Mouse (Mus musculus): Measurements from ENCODE around the gene Usp10.

Usp10 gene

DNA sequence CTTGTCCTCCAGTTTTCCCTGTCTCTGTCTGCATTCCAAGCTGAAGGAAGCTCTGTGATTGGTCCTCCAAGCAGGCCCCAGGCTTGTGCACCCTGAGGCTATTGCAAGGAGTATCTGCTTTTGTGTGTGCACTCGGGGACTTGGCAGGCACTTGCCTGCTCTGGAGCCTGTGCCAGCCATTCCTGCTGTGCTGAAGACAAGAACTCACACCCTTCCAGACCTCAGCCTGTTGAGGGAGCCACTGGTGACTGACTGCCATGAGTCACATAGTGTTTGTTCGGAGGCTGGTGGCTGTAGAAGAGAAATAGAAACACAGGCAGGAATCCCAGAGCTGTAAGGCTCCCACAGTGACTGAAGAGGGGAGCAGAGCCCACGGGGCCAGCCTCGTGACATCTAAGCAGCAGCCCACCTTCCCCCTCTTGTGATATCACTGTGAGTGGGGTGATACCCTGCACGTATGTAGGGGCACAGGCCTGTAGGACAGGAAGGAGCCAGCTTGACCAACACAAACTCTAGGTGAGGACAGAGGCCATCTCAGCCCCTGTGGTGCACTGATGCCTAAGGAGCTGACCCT is 50.5 kb downstream of the Usp10 start:
- DNase-seq (ENCODE audit: low read depth, low spot score), result no peak

DNA sequence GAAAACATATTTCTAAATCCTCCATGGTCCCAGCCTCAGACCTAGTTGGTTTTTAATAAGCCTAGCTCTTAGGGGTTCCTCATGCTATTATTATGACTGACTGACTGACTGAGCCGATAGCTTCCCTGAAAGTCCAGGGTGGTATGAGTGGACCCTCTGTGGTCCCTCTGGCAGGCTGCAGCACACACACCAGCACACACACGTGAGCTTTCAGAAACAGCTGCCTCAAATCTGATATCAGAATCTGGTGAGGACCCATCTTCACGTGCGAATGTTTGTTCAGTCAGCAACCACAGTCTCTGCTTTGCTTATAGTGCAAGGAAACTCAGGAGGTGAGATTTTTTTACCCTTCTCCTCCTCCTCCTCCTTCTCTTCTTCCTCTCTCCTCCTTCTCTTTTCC is 54.7 kb downstream of the Usp10 start:
- no peak for DNase-seq (ENCODE audit: low read depth, low spot score)

DNA sequence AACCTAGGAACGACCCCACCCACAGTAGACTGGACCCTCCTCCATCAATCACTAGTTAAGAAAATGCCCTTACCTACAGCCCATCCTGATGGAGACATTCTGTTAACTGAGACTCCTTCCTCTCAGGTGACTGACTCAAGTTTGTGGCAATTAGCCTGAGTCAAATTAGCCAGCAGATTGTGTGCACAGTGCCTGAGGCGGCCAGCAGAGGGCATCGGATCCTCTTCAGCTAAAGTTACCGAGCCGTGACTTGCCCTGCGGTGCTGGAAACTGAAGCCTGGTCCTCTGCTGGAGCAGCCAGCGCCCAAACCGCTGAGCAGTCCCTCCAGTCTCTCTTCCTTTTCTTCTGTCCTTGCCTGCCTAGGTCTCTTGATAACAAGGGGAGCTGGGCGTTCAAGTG is 57.3 kb downstream of the Usp10 start:
- no peak for DNase-seq (ENCODE audit: low read depth, low spot score)

DNA sequence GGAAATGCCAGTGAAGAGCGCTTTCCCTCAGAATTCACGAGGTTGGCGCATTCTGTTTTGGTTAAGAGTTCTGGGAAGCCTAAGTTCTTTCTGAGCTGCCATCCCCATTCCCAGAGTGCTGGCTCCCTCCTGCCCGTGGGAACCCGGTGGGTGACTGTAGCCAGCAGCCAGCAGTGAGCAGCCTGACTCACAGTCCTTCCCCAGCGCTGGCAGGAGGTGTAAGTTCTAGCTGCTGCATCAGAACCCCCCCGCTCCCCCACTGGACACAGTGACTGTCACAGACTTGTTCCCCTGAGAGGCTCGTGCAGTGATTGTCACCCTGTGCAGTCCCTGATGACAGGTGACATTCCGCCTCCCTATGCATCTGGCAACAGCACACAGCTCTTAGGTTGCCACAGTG is 60.0 kb downstream of the Usp10 start:
- DNase-seq (ENCODE audit: low read depth, low spot score), result no peak

DNA sequence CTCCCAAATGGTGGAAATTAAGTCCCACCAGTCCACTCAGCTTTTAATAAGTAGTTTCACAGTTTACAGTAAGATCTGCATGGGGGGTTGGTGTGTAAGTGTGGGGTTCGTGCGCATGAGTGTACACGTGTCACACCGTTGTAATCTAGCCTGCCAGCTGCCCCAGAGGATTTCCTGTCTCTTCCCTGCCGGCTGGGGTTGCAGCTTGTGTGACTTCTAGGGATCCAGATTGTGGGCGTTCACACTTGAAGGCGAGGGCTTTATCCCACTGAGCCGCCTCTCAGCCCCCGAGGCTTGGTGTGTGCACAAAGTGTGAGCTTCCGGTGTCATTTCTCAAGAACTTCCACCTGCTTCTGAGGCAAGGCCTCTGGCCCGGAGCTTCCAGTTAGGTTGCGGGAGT is 62.4 kb downstream of the Usp10 start:
- no peak for DNase-seq (ENCODE audit: low read depth, low spot score)

DNA sequence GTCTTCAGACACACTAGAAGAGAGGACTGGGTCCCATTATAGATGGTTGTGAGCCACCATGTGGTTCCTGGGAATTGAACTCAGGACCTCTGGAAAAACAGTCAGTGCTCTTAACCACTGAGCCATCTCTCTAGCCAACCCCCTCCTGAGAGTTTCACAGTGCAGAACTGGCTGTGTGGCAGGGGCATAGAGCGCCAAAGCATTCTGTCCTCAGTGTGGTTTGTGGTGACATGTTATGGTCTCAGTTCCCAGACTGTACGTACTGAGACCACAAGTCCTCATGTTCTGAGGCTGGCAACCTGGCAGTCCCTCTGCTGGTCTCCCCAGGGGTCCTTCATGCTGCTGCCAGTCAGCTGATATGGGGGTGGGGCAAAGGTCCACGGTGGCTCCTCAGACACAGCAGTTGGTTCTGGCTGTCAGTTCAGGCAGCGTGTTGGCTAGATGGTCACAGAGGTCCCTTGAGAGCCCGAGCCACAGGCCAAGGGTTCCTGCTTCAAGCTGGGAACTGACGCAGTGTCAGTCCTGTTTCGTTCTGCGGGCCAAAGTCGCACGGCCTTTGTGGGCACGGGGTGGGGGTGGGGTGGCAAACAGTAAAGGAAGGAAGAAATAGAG is 68.7 kb downstream of the Usp10 start:
- DNase-seq (ENCODE audit: low read depth, low spot score), result no peak

DNA sequence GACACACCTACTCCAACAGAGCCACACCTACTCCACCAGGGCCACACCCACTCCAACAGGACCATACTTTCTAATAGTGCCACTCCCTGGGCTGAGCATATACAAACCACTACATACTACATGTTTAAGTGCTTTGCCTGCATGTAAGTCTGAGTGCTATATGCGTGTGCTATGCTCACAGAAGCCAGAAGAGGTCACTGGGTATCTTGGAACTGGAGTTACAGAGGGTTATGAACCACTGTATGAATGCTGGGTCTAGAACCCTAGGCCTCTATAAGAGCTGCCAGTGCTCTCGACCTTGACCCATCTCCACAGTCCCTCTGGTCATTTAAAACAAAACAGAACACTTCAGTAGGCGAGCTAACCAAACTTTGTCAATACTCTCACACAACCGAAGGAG is 71.1 kb downstream of the Usp10 start:
- DNase-seq (ENCODE audit: low read depth, low spot score), result no peak

DNA sequence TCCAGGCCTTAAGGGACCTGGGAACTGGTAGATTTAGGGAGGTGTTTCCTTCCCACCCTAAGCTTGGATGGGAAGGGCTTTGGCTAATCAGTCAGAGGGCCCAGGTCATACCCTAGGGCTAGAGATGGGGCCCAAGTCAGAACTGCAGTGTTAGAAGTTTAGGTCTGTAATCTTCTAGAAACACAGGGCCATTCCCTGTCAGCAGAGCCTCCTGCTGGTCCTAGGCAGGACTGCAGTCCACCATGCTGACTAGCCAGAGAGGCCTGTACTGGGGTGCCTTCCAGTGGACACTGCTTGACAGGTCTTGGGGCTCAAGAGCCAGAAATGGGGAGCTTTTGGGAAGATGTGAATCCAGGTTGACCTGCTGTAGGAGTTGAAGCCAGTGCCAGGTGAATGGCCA is 73.9 kb downstream of the Usp10 start:
- no peak for DNase-seq (ENCODE audit: low read depth, low spot score)

DNA sequence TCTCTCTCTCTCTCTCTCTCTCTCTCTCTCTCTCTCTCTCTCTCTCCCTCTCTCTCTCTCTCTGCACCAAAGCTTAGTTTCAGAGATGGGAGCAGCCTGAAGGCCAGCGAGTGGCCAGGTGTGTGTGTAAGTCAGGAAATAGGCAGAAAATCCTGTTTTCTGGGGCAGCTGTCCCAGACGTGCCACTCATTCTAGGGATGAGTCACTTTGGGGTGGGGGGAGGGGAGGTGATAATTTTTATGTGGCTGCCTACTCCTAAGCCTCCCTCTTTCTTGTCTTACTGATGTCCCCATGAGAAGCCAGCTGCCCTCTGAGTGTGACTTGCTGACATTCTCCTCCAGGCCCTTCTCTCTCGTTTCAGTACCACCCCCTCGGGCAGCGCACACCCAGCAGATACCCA is 76.0 kb downstream of the Usp10 start:
- DNase-seq (ENCODE audit: low read depth, low spot score), result no peak

DNA sequence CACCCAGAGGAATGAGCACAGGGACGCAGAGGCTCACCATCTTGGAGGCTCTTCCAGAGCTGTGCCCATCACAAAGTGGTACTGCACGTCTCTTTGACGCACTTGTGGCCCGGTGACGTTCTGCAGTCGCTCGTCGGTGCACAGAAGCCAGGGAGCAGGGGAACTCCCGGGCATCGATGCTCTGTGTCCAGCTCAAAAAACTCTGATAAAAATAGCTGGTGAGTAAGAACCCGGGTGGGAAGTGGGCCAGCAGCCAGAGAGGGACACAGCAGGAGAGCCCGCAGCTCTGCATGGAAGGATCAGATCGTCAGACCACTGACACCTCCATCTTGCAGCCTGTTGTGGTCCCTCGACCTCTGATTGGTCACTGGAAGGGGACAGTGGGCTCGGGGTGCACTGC is 77.9 kb downstream of the Usp10 start:
- DNase-seq (ENCODE audit: low read depth, low spot score), result no peak

DNA sequence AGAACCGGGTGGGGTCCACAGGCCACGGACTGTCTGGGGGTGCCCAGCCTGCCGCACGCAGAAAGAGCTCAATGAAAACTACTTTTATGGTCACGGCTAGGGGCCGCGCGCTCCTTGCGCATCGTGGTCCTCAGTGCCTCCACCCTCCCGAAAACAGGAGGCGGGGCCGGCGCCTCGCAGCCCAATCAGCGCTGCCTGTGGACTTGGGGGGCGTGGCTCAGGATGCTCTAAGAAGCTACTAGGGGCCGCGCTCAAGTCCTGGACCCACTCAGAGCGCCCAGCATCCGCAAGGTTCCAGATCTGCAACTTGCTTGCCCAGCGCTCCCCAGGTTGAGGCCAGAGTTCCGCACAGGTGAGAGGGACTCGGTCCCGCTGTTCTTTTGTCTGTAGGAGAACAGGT is 82.1 kb downstream of the Usp10 start, which contains the start of gene Crispld2:
Crispld2 (plus strand) TSS at position 190 of the 400 bp plus-strand sequence.
- DNase-seq (ENCODE audit: low read depth, low spot score), result no peak

DNA sequence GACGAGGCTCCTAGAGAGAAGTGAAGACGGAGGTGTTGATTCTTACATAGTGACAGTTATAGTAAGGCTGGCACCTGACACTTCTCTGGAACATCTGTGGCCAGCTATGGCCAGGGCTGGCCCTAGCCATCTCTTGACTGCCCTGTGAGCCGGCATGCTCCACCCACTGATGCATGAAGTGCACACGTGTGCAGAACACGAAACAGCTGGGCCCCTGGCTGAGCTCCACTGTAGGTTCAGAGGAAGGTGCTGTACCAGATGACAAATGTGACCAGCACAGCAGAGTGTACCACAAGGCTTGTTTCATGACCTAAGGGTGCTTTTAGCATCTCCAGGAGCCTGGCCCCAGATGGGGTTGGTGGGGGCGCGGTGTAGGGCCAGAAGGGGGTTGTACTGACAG is 84.0 kb downstream of the Usp10 start:
- DNase-seq (ENCODE audit: low read depth, low spot score), result no peak

DNA sequence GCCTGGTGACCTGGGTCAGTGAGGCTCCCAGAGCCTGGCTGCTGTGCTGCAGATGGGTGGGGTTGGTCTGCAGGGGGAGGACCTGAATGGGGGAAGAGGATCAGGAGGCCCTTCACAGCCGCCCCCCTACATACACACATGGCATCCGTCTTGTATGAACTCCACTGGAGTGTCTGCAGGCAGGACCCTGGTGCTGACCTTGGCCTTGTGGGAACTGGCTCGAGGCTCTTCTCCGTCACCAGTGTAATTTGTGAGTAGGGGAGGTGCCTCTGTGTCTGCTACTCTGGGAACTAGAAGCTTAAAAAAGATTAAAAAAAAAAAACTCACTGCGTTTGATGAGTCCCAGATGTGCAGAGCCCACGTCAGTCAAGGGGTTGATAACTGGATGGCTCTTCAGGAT is 84.4 kb downstream of the Usp10 start:
- DNase-seq (ENCODE audit: low read depth, low spot score), result no peak

DNA sequence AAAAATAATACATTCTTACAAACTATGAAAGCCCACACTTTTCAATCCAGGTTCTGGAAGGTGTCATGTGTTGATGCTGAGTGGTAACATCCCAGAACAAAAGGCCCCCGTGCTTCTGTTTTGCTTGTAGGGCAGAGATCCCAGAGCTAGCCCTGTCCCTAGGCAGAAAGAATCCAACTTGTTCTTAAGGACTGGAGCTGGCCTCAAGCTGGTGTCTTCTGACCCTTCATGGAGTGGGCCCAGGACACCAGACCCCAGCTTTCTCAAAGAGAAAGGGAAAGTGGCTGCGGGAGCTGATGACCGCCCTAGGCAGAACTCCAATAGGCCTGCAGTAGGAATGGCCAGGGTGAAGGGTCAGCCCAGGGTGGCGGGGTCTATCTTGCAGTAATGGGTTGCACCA is 87.1 kb downstream of the Usp10 start:
- no peak for DNase-seq (ENCODE audit: low read depth, low spot score)

DNA sequence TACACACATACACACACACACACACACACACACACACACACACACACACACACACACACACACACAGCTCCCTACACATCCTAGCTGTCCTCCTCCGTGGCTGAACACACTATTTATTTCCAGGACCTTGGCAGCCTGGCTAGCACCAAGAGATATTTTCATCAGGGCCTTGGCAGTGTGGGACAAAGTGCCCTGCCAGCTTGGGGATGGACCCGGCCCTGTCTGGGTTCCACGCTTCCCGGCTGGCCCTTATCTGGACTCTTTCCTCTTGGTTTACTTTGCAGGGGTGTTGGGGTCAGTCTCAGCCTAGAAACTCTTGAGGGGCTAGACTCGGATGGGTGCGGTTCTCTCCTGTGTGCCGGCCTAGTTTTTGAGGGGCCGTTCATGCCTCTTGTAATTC is 90.3 kb downstream of the Usp10 start:
- DNase-seq (ENCODE audit: low read depth, low spot score), result no peak

DNA sequence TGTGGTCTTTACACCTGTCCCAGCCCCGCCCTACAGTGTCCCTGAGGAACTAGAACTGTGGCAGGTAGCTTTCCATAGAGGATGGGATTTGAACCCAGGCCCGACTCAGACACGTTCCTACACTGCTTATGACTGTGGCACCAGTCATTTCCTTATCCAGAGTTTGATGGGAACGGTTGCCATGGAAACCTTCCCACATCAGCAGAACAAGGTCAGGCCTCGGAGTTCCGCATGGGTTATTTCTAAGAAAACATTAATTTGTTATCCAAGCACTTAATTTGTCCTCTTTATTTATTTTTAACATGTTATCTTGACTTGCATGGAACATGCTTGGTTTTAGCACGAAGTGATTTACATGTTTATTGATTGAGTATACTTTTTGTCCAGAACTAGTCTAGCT is 91.6 kb downstream of the Usp10 start:
- DNase-seq (ENCODE audit: low read depth, low spot score), result no peak

DNA sequence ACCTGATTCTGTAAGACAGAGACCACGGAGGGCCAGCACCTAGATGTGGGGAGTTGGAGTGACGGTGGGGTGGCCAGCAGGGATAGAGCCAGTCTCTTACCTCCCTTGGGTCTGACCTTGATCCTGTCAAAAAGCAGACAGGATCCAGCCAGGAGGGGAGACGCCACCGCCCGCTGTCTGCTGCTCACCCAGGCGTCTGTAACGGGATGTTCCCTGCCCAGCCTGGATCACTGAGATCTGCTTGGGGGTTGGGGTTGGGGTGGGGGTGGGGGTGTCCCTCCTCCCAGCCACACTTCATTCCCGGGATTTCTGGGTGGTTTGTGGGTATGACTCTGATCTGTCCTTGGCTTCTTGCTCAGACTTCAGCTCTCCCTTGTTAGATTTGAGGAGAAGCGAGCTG is 92.2 kb downstream of the Usp10 start:
- DNase-seq (ENCODE audit: low read depth, low spot score), result no peak

DNA sequence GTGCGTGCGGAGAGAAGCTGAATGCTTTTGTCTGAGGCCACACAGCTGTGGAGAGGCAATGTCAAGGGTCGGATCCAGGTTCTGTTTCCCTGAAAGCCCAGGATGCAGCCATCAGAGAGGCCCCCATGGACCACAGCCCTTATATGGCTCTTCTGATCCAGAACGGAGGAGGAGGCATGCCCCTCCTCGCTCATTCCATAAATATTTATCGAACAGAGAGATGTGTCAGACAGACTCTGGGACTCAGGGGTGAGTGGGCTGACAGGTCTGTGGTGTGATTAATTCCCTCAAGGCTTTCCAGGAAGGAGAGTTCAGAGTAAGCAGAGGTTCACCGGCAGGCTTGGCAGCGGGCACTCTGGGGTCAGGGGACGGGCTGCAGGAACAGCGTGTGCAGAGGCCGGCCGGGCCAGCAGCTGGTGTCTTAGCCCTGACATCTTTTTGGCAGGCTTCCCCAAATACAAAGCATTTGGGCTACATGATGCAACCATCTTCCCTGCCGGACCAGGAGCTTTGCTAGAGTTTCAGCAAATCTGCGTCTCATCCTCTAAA is 94.1 kb downstream of the Usp10 start:
- DNase-seq (ENCODE audit: low read depth, low spot score), result no peak

DNA sequence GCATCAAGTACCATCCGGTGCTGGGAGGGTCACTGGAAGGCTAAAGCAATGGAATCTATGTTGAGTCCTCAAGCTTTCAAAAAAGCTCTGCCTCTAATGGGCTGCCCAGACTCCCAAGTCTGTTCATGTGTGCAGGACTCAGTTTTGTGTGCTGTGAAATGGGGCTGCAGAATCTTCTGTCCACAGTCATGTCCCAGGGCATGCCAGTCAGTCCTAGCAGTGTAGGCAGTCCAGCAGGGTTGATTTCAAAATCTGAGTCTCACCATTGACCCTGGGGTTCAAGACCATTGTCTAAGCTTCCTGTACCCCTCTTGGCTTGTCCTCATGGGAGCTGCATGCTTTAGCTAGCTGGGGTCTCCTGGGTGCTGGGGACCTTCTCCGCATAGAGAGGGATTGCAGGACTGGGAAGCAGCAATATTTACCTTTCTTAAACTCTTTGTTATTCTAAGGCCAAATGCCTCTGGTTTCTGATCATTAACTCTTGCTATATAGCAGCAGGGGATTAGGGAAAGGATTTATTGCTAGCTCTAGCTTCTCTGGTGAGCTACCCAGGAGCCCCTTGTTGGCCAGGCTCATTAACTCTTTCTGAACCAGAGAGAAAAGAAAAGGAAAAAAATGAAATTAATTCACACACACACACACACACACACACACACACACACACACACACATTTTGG is 94.7 kb downstream of the Usp10 start:
- no peak for DNase-seq (ENCODE audit: low read depth, low spot score)

DNA sequence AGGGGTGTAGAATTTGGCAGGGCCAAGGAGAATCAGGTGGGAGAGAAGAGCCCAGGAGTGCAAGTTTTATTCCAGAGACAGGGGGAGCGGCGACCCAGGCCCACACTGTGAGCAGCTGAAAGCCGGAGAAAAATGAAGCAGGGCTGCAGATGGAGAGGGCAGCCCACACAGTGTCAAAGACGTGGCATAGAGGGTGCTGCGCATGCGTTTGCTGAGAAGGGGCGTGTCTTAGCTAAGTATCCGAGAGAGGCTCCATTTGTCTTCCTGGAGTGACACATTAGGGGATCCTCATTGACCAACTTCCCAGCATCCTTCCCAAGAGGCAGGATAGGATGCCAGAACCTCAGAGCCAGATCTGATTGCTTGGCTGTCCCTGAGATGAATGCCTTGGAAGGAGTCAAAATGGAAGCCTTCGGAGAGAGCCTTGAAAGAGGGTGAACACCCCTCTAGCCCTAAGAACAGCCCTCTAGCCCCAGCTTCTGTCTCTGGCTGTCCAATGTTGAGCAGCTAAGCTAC is 96.5 kb downstream of the Usp10 start:
- DNase-seq (ENCODE audit: low read depth, low spot score), result no peak
